Mouse (Mus musculus) T-helper 2 cell (primary cell): Measurements from ENCODE around the gene Folr1.

ENCODE experiments used
- in situ Hi-C: fragments of 300-600 bp; cut with MboI, MseI; formaldehyde crosslinking; loops from one replicate; pipeline ENCODE4 v1.15.1; 2025; ENCODE audit warnings: high pct_unique_total_duplicates

Gene Folr1

DNA sequence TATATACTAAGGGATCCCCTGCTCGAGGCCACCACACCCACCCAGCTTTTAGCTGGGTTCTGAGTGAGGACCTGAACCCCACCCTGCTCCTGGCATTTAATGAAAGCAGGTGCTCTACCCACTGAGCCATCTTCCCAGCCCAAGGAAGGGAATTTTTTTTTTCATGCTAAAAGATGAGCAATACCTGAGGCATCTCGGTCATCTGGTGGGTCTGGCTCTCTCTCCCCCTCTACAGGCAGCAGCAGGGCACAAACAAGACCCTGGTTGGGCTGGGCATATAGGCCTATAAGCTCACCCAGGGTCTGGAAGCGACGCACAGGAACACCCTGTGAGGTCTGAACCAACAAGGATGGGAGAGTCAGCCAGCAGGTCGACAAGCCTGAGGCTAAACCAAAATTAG, 37.2 kb downstream of the Folr1 start:
- in situ Hi-C loops, result no loop called here

DNA sequence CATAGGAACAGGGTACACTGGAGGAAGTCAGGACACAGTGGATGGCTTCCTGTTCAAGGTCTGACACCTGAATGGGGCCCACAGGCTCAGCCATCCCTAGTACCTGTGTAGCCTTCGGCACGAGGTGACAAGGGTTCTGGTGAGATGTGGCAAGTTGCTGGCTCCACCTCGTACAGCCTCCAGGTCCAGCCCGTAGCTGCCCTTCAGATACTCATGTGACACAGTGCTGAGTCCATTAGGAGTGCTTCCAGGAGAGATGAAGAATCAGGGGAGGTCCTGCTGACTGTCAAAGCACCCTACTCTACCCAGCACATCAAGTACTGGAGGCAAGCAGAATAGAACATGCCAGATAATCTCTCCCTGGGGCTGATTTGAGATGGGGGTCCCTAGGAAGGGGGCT, 38.2 kb downstream of the Folr1 start:
- in situ Hi-C loops, result no loop called here

DNA sequence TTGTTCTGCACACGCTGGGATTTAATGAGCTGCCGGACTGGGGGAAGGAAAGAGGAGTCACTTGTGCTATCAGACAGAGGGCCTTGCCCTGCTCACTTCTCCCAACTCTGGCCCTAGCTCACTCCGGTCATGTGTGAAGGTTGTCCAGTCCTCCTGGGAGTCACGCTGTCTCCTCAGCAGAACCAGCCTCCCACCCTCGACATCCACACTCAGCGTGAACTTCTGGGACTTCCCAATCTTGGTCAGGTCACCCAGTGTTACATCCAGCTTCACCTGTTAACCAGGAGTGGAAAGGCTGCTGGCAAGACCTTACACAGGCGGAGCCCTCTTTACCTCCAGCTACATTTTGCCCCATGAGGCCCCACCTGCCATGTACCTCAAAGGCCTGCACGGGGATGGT, 39.2 kb downstream of the Folr1 start:
- in situ Hi-C loops, result no loop called here

DNA sequence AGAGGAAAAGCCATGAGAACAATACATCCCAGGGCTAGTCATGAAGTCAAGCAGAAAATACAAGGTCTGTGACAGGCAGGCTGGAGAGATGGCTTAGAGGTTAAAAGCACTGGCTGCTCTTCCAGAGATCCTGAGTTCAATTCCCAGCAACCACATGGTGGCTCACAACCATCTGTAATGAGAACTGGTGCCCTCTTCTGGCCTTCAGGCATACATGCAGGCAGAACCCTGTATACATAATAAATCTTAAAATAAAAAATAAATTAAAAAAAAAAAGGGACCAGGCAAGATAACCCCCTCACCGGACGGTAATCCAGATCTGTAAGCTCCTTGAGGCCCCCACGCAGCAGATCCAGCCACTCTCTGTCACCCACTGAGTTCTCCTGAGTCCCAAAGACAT, 40.2 kb downstream of the Folr1 start:
- in situ Hi-C loops, result no loop called here

DNA sequence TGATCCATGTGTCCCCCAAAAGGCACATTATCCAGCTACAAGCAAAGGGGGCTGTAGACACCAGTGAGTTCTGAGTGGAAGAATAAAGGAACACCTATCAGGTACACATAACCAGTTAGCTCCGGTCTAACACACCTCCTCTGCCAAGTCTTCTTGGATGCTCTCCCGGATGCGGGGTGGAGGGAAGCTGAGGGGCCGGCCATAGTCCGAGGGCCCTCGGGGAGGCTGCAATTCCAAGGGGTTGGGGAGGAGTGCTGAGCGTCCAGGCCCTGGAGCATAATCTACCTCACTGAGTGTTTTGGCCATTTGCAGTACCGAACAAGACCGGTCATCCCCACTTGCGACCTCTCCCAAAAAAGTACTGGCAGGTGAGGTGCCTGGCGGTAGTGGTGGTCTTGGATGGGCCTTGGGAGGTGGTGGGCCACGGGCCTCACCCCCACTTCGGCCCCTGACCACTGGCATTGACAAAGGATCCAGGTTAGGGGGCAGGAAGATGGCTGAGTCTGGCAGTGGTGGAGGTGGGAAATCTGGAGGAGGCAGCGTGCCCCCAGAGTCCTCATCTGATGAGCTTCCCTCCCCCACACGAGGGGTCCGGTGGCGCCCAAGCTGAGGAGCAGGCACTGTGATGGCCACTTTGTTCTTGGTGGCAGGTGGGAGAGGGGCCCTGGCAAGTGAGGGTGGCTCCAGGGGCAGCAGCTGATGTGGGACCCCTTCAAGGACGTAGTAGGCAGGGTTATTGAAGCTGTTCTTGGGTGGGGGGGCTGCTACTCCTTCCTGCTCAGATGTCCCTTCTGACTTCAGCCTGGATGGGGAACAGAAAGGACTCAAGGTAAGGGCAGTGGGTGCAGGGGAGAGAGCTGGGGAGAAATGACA, 46.6 kb downstream of the Folr1 start:
- in situ Hi-C loops, result no loop called here

DNA sequence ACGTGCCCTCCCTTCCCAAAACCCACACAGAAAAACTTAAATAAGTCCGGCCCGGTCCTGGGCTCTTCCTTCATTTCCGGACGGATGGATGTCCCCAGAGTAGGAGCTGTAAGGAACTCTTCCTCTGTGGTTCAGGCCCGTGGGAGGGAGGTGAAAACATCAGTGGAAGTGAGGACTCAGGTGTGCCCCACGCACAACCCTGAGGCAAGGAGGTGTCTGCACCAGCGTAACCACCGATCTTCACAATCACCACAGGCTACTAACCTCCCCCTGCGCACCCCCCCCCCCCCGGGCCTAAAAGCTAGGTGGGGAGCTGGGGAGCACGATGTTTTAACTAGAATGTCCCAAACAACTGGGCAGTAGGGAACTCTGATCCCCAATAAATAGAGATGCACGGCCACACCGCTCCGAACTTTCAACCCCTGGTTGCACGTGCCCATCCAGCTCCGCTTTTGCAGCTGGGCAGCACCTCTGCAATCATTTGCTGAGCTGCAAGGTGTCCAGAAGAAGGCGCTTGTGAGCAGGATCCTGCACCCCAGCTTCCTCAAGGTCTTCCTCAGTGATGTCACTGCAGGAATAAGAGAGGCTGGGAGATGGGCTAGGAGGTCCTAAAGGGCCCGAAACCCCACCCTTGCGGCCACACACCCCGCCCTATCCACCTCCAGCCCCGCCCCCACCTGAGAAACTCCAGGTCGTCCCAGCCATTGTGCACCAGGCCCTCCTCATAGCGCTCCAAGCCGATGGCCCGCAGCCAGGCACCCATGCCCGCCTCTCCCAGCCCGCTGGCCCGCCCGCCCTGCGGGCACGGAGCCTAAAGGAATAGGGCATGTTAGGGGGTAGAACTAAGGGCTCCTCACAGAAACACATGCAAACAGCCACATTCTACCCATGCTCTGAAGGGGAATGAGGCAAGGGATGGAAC, 47.5 kb downstream of the Folr1 start:
- in situ Hi-C loops, result no loop called here

DNA sequence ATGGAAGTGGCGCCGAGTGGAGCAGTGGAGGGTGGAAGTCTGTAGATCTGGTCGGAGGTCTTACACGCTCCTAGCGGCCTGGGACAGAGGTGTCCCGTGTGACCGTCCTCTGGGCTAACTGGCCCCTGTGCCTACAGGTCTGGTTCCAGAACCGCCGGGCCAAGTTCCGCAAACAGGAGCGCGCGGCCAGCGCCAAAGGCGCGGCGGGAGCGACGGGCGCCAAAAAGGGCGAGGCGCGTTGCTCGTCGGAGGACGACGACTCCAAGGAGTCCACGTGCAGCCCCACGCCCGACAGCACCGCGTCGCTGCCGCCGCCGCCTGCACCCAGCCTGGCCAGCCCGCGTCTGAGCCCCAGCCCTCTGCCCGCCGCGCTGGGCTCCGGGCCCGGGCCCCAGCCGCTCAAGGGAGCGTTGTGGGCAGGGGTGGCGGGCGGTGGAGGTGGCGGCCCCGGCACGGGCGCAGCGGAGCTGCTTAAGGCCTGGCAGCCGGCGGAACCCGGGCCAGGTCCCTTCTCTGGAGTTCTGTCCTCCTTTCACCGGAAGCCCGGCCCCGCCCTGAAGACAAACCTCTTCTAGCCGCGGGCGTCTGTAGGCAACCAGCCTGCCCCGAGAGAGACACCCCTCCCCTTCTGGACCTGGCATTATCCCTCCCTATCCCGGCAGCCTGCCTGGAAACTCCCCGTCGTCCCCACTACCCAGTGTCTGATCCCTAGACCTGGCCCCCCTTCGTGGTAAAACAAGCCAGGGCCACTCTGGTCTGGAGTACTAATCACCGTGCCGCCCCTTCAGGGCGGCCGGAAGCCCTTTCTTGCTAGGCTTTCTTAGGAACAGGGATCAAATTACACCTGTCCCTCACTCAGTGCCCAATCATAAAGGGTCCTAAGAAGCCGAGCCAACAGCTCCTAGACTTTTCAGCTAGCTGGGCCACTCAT, 48.8 kb downstream of the Folr1 start:
- in situ Hi-C loops, result no loop called here

DNA sequence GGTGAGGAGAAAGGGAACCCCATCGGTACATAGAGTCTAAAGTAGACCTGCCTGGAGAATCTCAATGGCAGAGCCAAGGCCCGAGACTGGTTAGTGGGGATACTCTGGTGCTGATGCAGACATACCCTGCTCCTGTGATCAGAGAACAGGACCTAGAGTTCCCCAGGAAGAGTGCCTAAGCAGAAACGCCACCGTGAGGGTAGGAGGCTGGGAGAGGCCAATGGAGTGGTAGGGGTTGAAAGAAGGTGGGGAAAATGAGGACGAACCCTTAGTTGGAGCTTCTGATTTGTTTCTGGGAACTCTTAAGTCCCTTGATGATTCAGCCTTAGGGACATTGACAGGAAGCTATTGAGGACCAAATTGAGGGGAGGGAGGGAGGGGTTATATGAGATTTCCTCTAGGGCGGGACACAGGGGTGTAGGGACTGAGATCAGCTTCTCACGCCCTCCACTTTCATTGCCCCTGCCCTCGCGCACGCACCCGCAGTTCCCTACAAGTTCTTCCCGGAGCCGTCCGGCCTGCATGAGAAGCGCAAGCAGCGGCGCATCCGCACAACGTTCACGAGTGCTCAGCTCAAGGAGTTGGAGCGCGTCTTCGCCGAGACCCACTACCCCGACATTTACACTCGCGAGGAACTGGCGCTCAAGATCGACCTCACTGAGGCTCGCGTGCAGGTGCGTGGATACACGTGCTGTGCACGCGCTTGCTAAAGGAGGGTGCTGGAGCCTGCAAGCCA, 50.1 kb downstream of the Folr1 start:
- in situ Hi-C loops, result no loop called here

DNA sequence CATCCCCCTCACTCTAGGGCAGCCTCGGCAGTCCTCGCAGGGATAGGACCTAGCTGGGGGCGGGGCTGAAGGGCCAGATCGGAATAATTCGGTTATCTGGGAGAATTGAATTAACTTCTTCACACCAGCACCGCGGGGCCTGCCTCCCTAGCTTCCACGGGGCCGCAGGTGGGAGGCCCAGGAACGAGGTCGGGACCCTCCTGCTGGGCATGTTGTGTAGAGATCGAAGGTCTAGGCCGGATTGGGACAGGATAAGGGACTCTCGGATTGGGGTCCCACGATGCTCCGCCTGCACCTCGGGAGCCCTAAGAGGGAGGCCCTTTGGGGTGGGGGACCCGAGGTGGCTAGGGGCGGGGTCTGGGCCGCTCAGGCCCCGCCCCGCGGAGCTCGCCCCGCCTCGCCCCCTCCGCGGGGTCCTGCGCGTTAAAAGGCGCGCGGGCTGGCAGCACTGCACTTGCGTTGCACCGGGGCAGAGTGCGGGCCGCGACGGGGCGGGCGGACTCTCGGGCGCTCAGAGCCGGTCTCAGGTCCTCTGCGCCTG, 52.7 kb downstream of the Folr1 start, which contains the start of gene Phox2a:
Phox2a (plus strand) TSS at position 453 of the 541 bp plus-strand sequence.
- in situ Hi-C loops, result no loop called here
